Mouse (Mus musculus) cerebellum, adult 2 months (tissue): Measurements from ENCODE around the gene Cdc42bpb.

Source experiments
- CTCF ChIP-seq: fragments of 200-500 bp; IDR thresholded peaks from 2 replicates; pipeline ENCODE4 v1.5.1; 2011; ENCODE audit warnings: low read depth, mild to moderate bottlenecking, control low read depth, low read length, moderate library complexity, borderline replicate concordance; ENCODE audit not compliant: insufficient read depth
- POLR2A ChIP-seq: fragments of 200-500 bp; IDR thresholded peaks from 2 replicates; pipeline ENCODE4 v1.6.1; 2011; ENCODE audit warnings: low read length, control low read depth, borderline replicate concordance; ENCODE audit not compliant: insufficient read depth

DNA sequence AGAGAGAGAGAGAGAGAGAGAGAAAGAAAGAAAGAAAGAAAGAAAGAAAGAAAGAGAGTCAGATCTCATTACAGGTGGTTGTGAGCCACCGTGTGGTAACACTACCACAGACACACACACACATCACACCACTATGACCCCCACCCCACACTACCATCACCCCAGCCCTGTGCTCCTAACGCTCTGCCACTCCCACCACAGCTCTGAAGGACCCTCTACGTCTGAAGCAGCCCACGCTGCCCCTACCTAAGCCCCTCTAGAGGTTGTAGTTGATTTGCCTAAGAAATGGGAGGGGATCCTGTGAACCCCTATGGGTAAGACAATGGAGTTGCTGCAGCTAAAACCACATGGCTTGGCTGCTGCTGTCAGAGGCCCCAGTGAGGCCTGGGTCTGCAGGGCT is 93.9 kb downstream of the Cdc42bpb start:
- TF ChIP-seq CTCF (no peak), POLR2A (no peak)
